Mouse (Mus musculus) MEL (cell line): Measurements from ENCODE around the gene Slc2a1. TPM values are rescaled to one million over a fixed set of nuclear protein-coding genes. Genes with fewer than 3 reads are reported as not detected.

Experiments used
- polyA plus RNA-seq, 2 experiments: library from polyadenylated mRNA; stranded (reverse) in 1 of 2; unstranded in 1 of 2; fragments of >175 nt in 1 of 2; fragments of >200 nt in 1 of 2; gene quantifications; 2 replicates each; pipeline versions ENCODE4 v1.2.1 to v1.2.4; 2012; ENCODE audit warnings: low replicate concordance in 2 of 2, low read depth in 1 of 2; ENCODE audit not compliant: insufficient read length in 2 of 2, insufficient read depth in 1 of 2, missing spikeins in 1 of 2
- total RNA-seq: library from RNA; depleted of rRNA; stranded (reverse); fragments of 300-350 nt; gene quantifications from 2 replicates; pipeline ENCODE4 v1.2.3, GENCODE M21; 2012; rRNA removed

The Slc2a1 gene
- total and polyA plus RNA-seq, 3 experiments: 15.9 to 99.5 TPM; not detected in 1

Other genes with a start within 250 kb of the Slc2a1 start
- gene Olfr1331, start 244.1 kb upstream of the Slc2a1 start, total RNA-seq: not detected in 2 replicates
- gene Olfr1331, start 244.1 kb upstream of the Slc2a1 start, polyA plus RNA-seq: not detected
- gene Olfr1330, start 220.1 kb upstream of the Slc2a1 start, total RNA-seq: not detected in 2 replicates
- gene Olfr1330, start 220.1 kb upstream of the Slc2a1 start, polyA plus RNA-seq: not detected
- not detected in 2 replicates for gene Olfr1329, start 191.2 kb upstream of the Slc2a1 start, total RNA-seq
- not detected for gene Olfr1329, start 191.2 kb upstream of the Slc2a1 start, polyA plus RNA-seq
- gene Olfr1328, start 170.1 kb upstream of the Slc2a1 start, total RNA-seq: not detected in 2 replicates
- gene Olfr1328, start 170.1 kb upstream of the Slc2a1 start, polyA plus RNA-seq: not detected
- not detected in 2 replicates for gene Lao1, start 147.1 kb upstream of the Slc2a1 start, total RNA-seq
- not detected for gene Lao1, start 147.1 kb upstream of the Slc2a1 start, polyA plus RNA-seq
- gene Zfp691, start 65.5 kb downstream of the Slc2a1 start, total RNA-seq: 6.3 and 6.7 TPM in 2 replicates
- 1 to 10 TPM in 1 of 2 experiments, not detected in 1; 9.9 TPM for gene Zfp691, start 65.5 kb downstream of the Slc2a1 start, polyA plus RNA-seq
- gene Ermap, start 81.3 kb downstream of the Slc2a1 start, total RNA-seq: 125 and 138 TPM in 2 replicates
- gene Ermap, start 81.3 kb downstream of the Slc2a1 start, polyA plus RNA-seq: 100 to 1,000 TPM in 1 of 2 experiments, 10 to 100 TPM in 1; 44.1 to 247 TPM
- 63.7 and 64.7 TPM in 2 replicates for gene Svbp, start 86.6 kb downstream of the Slc2a1 start, total RNA-seq
- 100 to 1,000 TPM in 1 of 2 experiments, not detected in 1; 131 TPM for gene Svbp, start 86.6 kb downstream of the Slc2a1 start, polyA plus RNA-seq
- gene Tmem269, start 109.5 kb downstream of the Slc2a1 start, total RNA-seq: not detected in 2 replicates
- under 1 TPM in 1 of 2 experiments, not detected in 1; 0.07 TPM for gene Tmem269, start 109.5 kb downstream of the Slc2a1 start, polyA plus RNA-seq
- gene AU022252, start 124.0 kb downstream of the Slc2a1 start, total RNA-seq: 12.3 and 12.8 TPM in 2 replicates
- 10 to 100 TPM in 1 of 2 experiments, not detected in 1; 24.9 TPM for gene AU022252, start 124.0 kb downstream of the Slc2a1 start, polyA plus RNA-seq
- gene P3h1, start 124.2 kb downstream of the Slc2a1 start, total RNA-seq: 12.9 and 15.7 TPM in 2 replicates
- gene P3h1, start 124.2 kb downstream of the Slc2a1 start, polyA plus RNA-seq: 10 to 100 TPM in 1 of 2 experiments, not detected in 1; 30.2 TPM
- not detected in 2 replicates for gene Cldn19, start 146.7 kb downstream of the Slc2a1 start, total RNA-seq
- gene Cldn19, start 146.7 kb downstream of the Slc2a1 start, polyA plus RNA-seq: not detected
- 979 and 1,115 TPM in 2 replicates for gene Ybx1, start 185.9 kb downstream of the Slc2a1 start, total RNA-seq
- 1,000 to 10,000 TPM; 2,172 to 2,666 TPM for gene Ybx1, start 185.9 kb downstream of the Slc2a1 start, polyA plus RNA-seq
- gene Ppih, start 211.8 kb downstream of the Slc2a1 start, total RNA-seq: 211 and 246 TPM in 2 replicates
- 100 to 1,000 TPM; 140 to 199 TPM for gene Ppih, start 211.8 kb downstream of the Slc2a1 start, polyA plus RNA-seq